Mouse (Mus musculus) stomach, embryonic 16.5 days (tissue): Measurements from ENCODE around the gene Glmp. TPM values are rescaled to one million over a fixed set of nuclear protein-coding genes. Genes with fewer than 3 reads are reported as not detected.
"Not testable (repeated sequence)": the region's sequence is repeated elsewhere in the genome, so short reads cannot be mapped to it uniquely, and the experiment has no call there.

ENCODE experiments used
- ATAC-seq: fragments of 200-750 bp; cut with Nextera tagmentation; 2 replicates; pipeline ENCODE4 v1.8.0; 2017; ENCODE audit warnings: moderate number of reproducible peaks, moderate TSS enrichment; ENCODE audit not compliant: insufficient read depth, low FRiP score
- H3K27ac ChIP-seq: fragments of 300-500 bp; sonication (generic); 2 replicates; pipeline ENCODE4 v1.5.1; 2014; ENCODE audit warnings: low read length
- H3K27me3 ChIP-seq: fragments of 300-500 bp; sonication (generic); 2 replicates; pipeline ENCODE4 v1.6.1; 2014; ENCODE audit warnings: low read length, control low read depth, mixed read lengths; ENCODE audit not compliant: control insufficient read depth, insufficient read depth
- H3K36me3 ChIP-seq: fragments of 300-500 bp; sonication (generic); 2 replicates; pipeline ENCODE4 v1.6.1; 2014; ENCODE audit warnings: low read length; ENCODE audit not compliant: control insufficient read depth, insufficient read depth
- H3K4me1 ChIP-seq: fragments of 300-500 bp; sonication (generic); 2 replicates; pipeline ENCODE4 v1.6.1; 2014; ENCODE audit warnings: low read length, control low read depth, mixed read lengths; ENCODE audit not compliant: control insufficient read depth, insufficient read depth
- H3K4me2 ChIP-seq: fragments of 300-500 bp; sonication (generic); 2 replicates; pipeline ENCODE4 v1.6.1; 2014; ENCODE audit warnings: low read depth, low read length, mixed read lengths
- H3K4me3 ChIP-seq: fragments of 300-500 bp; sonication (generic); replicated peaks from 2 replicates; pipeline ENCODE4 v1.5.1; 2014; ENCODE audit warnings: mild to moderate bottlenecking, low read length
- H3K9ac ChIP-seq: fragments of 300-500 bp; sonication (generic); 2 replicates; pipeline ENCODE4 v1.6.1; 2014; ENCODE audit warnings: low read length
- H3K9me3 ChIP-seq: fragments of 300-500 bp; sonication (generic); replicated peaks from 2 replicates; pipeline ENCODE4 v1.6.1; 2016; ENCODE audit warnings: low read length, control low read depth; ENCODE audit not compliant: control insufficient read depth
- WGBS: fragments of 180-500 bp; shearing (Covaris S2); extraction: QIAGEN DNeasy Blood & Tissue Kit; methylation state at CpG from one replicate; pipeline ENCODE4 v1.1.7; 2014; 5-methylcytosine and 5-hydroxymethylcytosine counted together
- polyA plus RNA-seq: library from polyadenylated mRNA; unstranded; fragments of >200 nt; fragmentation: Nextera tagmentation; extraction: Ambion mirVana; gene quantifications from 2 replicates; pipeline ENCODE4 v1.2.1, GENCODE M21; 2015

Gene Glmp
- polyA plus RNA-seq, 1 experiment from 2014 or later = 191 TPM

GRCm38 (mm10) chr3:88291970-88292369 lies 32.9 kb upstream of the Glmp start:
- Histone ChIP-seq H3K9me3 (no peaks in the 10 kb centered on the region), H3K27me3 (no peaks in the 10 kb centered on the region), H3K36me3 (no peaks in the 10 kb centered on the region), H3K4me3 (no peak overlapping the region), H3K9ac (no peak overlapping the region), H3K27ac (no peak overlapping the region), H3K4me1 (peaks cover 2% of the 10 kb centered on the region; the same call in 1 of the 2 replicates), H3K4me2 (no peak overlapping the region)
- 54% methylated on average over 4 of the region's 4 CpGs for WGBS
- no peak for ATAC-seq

GRCm38 (mm10) chr3:88295272-88295671 lies 29.6 kb upstream of the Glmp start:
- H3K36me3 ChIP-seq, H3K27ac ChIP-seq, ATAC-seq, H3K4me3 ChIP-seq, H3K9me3 ChIP-seq, H3K27me3 ChIP-seq: not testable (repeated sequence)
- WGBS = 42% methylated on average over 1 of the region's 1 CpGs
- Histone ChIP-seq H3K4me2 (peak overlapping the region; percentile 74), H3K9ac (peak overlapping the region; percentile 85), H3K4me1 (peaks cover 11% of the 10 kb centered on the region)

GRCm38 (mm10) chr3:88296110-88296560 lies 28.7 kb upstream of the Glmp start:
- 1% methylated on average over 12 of the region's 12 CpGs for WGBS
- peak overlapping the region; percentile 69 for H3K4me3 ChIP-seq
- no peaks in the 10 kb centered on the region for H3K27me3 ChIP-seq
- ATAC-seq = 0 out of 2 replicates have a peak, but pooled peaks have one; percentile 15
- H3K36me3 ChIP-seq = peaks cover 10% of the 10 kb centered on the region
- H3K9me3 ChIP-seq = no peaks in the 10 kb centered on the region
- H3K27ac ChIP-seq = peak overlapping the region; percentile 97
- peaks cover 11% of the 10 kb centered on the region for H3K4me1 ChIP-seq
- peak overlapping the region; percentile 85 for H3K9ac ChIP-seq
- peak overlapping the region; percentile 74 for H3K4me2 ChIP-seq

- peak within 1 kb of the TSS; percentile 93 for H3K4me2 ChIP-seq
- peak within 1 kb of the TSS; percentile 69 for H3K4me3 ChIP-seq
- H3K9ac ChIP-seq = peak within 1 kb of the TSS; percentile 95
- H3K27ac ChIP-seq = peak within 1 kb of the TSS; percentile 97
- H3K9me3 ChIP-seq = no peaks in the 10 kb centered on the region
- peaks cover 11% of the 10 kb centered on the region for H3K4me1 ChIP-seq
- under 1% methylated on average over 44 of the region's 44 CpGs for WGBS
- no peaks in the 10 kb centered on the region for H3K27me3 ChIP-seq
- H3K36me3 ChIP-seq = peaks cover 14% of the 10 kb centered on the region
- peak; percentile 98 for ATAC-seq
These were observed 28.1 kb upstream of the Glmp start, which contains the start of the genes Tsacc and Cct3 for GRCm38 (mm10) chr3:88296561-88297318. Gene Tsacc, minus strand, starts transcription at chr3:88296999. Gene Cct3, plus strand, starts transcription at chr3:88297116.

GRCm38 (mm10) chr3:88297321-88297851 lies 27.4 kb upstream of the Glmp start:
- Histone ChIP-seq H3K9ac (peak overlapping the region; percentile 95), H3K4me1 (peaks cover 11% of the 10 kb centered on the region), H3K27ac (peak overlapping the region; percentile 96), H3K27me3 (no peaks in the 10 kb centered on the region), H3K36me3 (peaks cover 14% of the 10 kb centered on the region), H3K9me3 (no peaks in the 10 kb centered on the region), H3K4me2 (peak overlapping the region; percentile 93), H3K4me3 (peak overlapping the region; percentile 69)
- no peak for ATAC-seq
- WGBS = under 1% methylated on average over 30 of the region's 30 CpGs

GRCm38 (mm10) chr3:88299172-88299571 lies 25.7 kb upstream of the Glmp start:
- no peak for ATAC-seq
- Histone ChIP-seq H3K4me3 (no peak overlapping the region), H3K36me3 (peaks cover 14% of the 10 kb centered on the region), H3K27me3 (no peaks in the 10 kb centered on the region), H3K9me3 (no peaks in the 10 kb centered on the region), H3K27ac (no peak overlapping the region), H3K4me2 (no peak overlapping the region), H3K9ac (no peak overlapping the region), H3K4me1 (peaks cover 11% of the 10 kb centered on the region)
- WGBS = 78% methylated on average over 1 of the region's 1 CpGs

- ATAC-seq = no peak
- peaks cover 13% of the 10 kb centered on the region for H3K4me1 ChIP-seq
- WGBS = 57% methylated on average over 5 of the region's 5 CpGs
- H3K27me3 ChIP-seq = no peaks in the 10 kb centered on the region
- H3K9me3 ChIP-seq = no peaks in the 10 kb centered on the region
- H3K27ac ChIP-seq = no peak overlapping the region
- peaks cover 7% of the 10 kb centered on the region; the same call in 1 of the 2 replicates for H3K36me3 ChIP-seq
- H3K9ac ChIP-seq = no peak overlapping the region
- H3K4me2 ChIP-seq = no peak overlapping the region
- no peak overlapping the region for H3K4me3 ChIP-seq
These were observed 4.1 kb downstream of the Glmp start for GRCm38 (mm10) chr3:88328956-88329355.

- no peaks in the 10 kb centered on the region for H3K27me3 ChIP-seq
- no peak overlapping the region for H3K27ac ChIP-seq
- H3K4me3 ChIP-seq = no peak overlapping the region
- ATAC-seq = no peak
- H3K4me1 ChIP-seq = peaks cover 16% of the 10 kb centered on the region
- WGBS = 31% methylated on average over 2 of the region's 2 CpGs
- peaks cover 7% of the 10 kb centered on the region; the same call in 1 of the 2 replicates for H3K36me3 ChIP-seq
- H3K9me3 ChIP-seq = no peaks in the 10 kb centered on the region
- H3K4me2 ChIP-seq = no peak overlapping the region
- no peak overlapping the region for H3K9ac ChIP-seq
These were observed 6.5 kb downstream of the Glmp start for GRCm38 (mm10) chr3:88331282-88331681.

GRCm38 (mm10) chr3:88334029-88334658 lies 9.3 kb downstream of the Glmp start:
- H3K9ac ChIP-seq = peak overlapping the region; percentile 57
- peak; percentile 67 for ATAC-seq
- WGBS = 34% methylated on average over 12 of the region's 12 CpGs

More at GRCm38 (mm10) chr3:88334029-88334658, 9.3 kb downstream of the Glmp start:
- Histone ChIP-seq H3K4me3 (peak overlapping the region; percentile 83), H3K36me3 (no peaks in the 10 kb centered on the region), H3K27me3 (no peaks in the 10 kb centered on the region), H3K9me3 (no peaks in the 10 kb centered on the region), H3K4me2 (peak overlapping the region; percentile 84), H3K27ac (peak overlapping the region; percentile 97), H3K4me1 (peaks cover 33% of the 10 kb centered on the region)
